Mouse (Mus musculus) lung, embryonic 15.5 days (tissue): Measurements from ENCODE around the gene Spag5. TPM values are rescaled to one million over a fixed set of nuclear protein-coding genes. Genes with fewer than 3 reads are reported as not detected.

Source experiments
- ATAC-seq: fragments of 200-750 bp; cut with Nextera tagmentation; 2 replicates; pipeline ENCODE4 v1.8.0; 2017; ENCODE audit warnings: moderate number of reproducible peaks, borderline replicate concordance; ENCODE audit not compliant: low FRiP score, low TSS enrichment; ENCODE audit errors: extremely low read depth
- H3K27ac ChIP-seq: fragments of 300-500 bp; sonication (generic); 2 replicates; pipeline ENCODE4 v1.5.1; 2015; ENCODE audit warnings: moderate library complexity, mild to moderate bottlenecking, inconsistent platforms
- H3K27me3 ChIP-seq: fragments of 300-500 bp; sonication (generic); 2 replicates; pipeline ENCODE4 v1.6.1; 2015; ENCODE audit warnings: inconsistent platforms
- H3K36me3 ChIP-seq: fragments of 300-500 bp; sonication (generic); 2 replicates; pipeline ENCODE4 v1.6.1; 2015; ENCODE audit warnings: inconsistent platforms
- H3K4me1 ChIP-seq: fragments of 300-500 bp; sonication (generic); 2 replicates; pipeline ENCODE4 v1.6.1; 2015; ENCODE audit warnings: inconsistent platforms
- H3K4me2 ChIP-seq: fragments of 300-500 bp; sonication (generic); 2 replicates; pipeline ENCODE4 v1.6.1; 2015; ENCODE audit warnings: inconsistent platforms, mild to moderate bottlenecking, moderate library complexity
- H3K4me3 ChIP-seq: fragments of 300-500 bp; sonication (generic); 2 replicates; pipeline ENCODE4 v1.5.1; 2015; ENCODE audit warnings: mild to moderate bottlenecking, inconsistent platforms
- H3K9ac ChIP-seq: fragments of 300-500 bp; sonication (generic); 2 replicates; pipeline ENCODE4 v1.6.1; 2015; ENCODE audit warnings: inconsistent platforms
- H3K9me3 ChIP-seq: fragments of 300-500 bp; sonication (generic); 2 replicates; pipeline ENCODE4 v1.6.1; 2016; ENCODE audit warnings: inconsistent platforms
- WGBS: fragments of 180-500 bp; shearing (Covaris S2); methylation state at CpG from one replicate; pipeline ENCODE4 v1.1.7; 2015; 5-methylcytosine and 5-hydroxymethylcytosine counted together
- polyA plus RNA-seq: library from polyadenylated mRNA; unstranded; fragments of >200 nt; fragmentation: Nextera tagmentation; extraction: Ambion mirVana; gene quantifications from 2 replicates; pipeline ENCODE4 v1.2.1, GENCODE M21; 2015

Gene Spag5
- polyA plus RNA-seq, 1 experiment from 2014 or later = 49.9 TPM

GRCm38 (mm10) chr11:78344890-78345715 lies 43.8 kb downstream of the Spag5 start:
- peak overlapping the region; percentile 21; the same call in 1 of the 2 replicates for H3K27ac ChIP-seq
- H3K36me3 ChIP-seq = peaks cover 11% of the 10 kb centered on the region; the same call in 1 of the 2 replicates
- peaks cover 42% of the 10 kb centered on the region for H3K4me1 ChIP-seq
- peak; percentile 19; the same call in 1 of the 2 replicates for ATAC-seq
- H3K27me3 ChIP-seq = no peaks in the 10 kb centered on the region
- H3K9ac ChIP-seq = 0 out of 2 replicates have a peak overlapping the region, but pooled peaks have one; percentile 1
- H3K9me3 ChIP-seq = no peaks in the 10 kb centered on the region
- 47% methylated on average over 8 of the region's 8 CpGs for WGBS
- H3K4me3 ChIP-seq = no peak overlapping the region
- H3K4me2 ChIP-seq = peak overlapping the region; percentile 98

GRCm38 (mm10) chr11:78345801-78346200 lies 44.5 kb downstream of the Spag5 start:
- no peak overlapping the region for H3K27ac ChIP-seq
- H3K9me3 ChIP-seq = no peaks in the 10 kb centered on the region
- no peaks in the 10 kb centered on the region for H3K27me3 ChIP-seq
- no peak overlapping the region for H3K4me2 ChIP-seq
- peaks cover 42% of the 10 kb centered on the region for H3K4me1 ChIP-seq
- H3K36me3 ChIP-seq = peaks cover 10% of the 10 kb centered on the region; the same call in 1 of the 2 replicates
- H3K4me3 ChIP-seq = no peak overlapping the region
- WGBS = 67% methylated on average over 7 of the region's 7 CpGs
- H3K9ac ChIP-seq = no peak overlapping the region
- ATAC-seq = no peak

- no peak for ATAC-seq
- Histone ChIP-seq H3K4me3 (no peak overlapping the region), H3K4me1 (peaks cover 42% of the 10 kb centered on the region), H3K9me3 (no peaks in the 10 kb centered on the region), H3K9ac (no peak overlapping the region), H3K27ac (no peak overlapping the region), H3K36me3 (peaks cover 7% of the 10 kb centered on the region; the same call in 1 of the 2 replicates), H3K4me2 (no peak overlapping the region), H3K27me3 (no peaks in the 10 kb centered on the region)
- 75% methylated on average over 6 of the region's 6 CpGs for WGBS
Measured at GRCm38 (mm10) chr11:78346326-78347069, 45.2 kb downstream of the Spag5 start.

- H3K9me3 ChIP-seq = no peaks in the 10 kb centered on the region
- H3K27ac ChIP-seq = no peak overlapping the region
- 91% methylated on average over 10 of the region's 10 CpGs for WGBS
- H3K36me3 ChIP-seq = peaks cover 7% of the 10 kb centered on the region; the same call in 1 of the 2 replicates
- H3K4me2 ChIP-seq = no peak overlapping the region
- no peak overlapping the region for H3K9ac ChIP-seq
- no peak for ATAC-seq
- H3K4me1 ChIP-seq = peaks cover 42% of the 10 kb centered on the region
- no peaks in the 10 kb centered on the region for H3K27me3 ChIP-seq
- no peak overlapping the region for H3K4me3 ChIP-seq
Measured at GRCm38 (mm10) chr11:78347070-78347754, 45.9 kb downstream of the Spag5 start.

GRCm38 (mm10) chr11:78347908-78348307 lies 46.6 kb downstream of the Spag5 start:
- Histone ChIP-seq H3K9me3 (no peaks in the 10 kb centered on the region), H3K4me2 (no peak overlapping the region), H3K4me3 (no peak overlapping the region), H3K27me3 (no peaks in the 10 kb centered on the region), H3K9ac (no peak overlapping the region), H3K27ac (no peak overlapping the region), H3K4me1 (peaks cover 41% of the 10 kb centered on the region), H3K36me3 (peaks cover 7% of the 10 kb centered on the region; the same call in 1 of the 2 replicates)
- 72% methylated on average over 9 of the region's 9 CpGs for WGBS
- no peak for ATAC-seq

- Histone ChIP-seq H3K36me3 (peaks cover 7% of the 10 kb centered on the region; the same call in 1 of the 2 replicates), H3K4me3 (no peak overlapping the region), H3K4me2 (no peak overlapping the region), H3K9me3 (no peaks in the 10 kb centered on the region), H3K27ac (no peak overlapping the region), H3K9ac (no peak overlapping the region), H3K27me3 (no peaks in the 10 kb centered on the region), H3K4me1 (peaks cover 36% of the 10 kb centered on the region)
- 43% methylated on average over 7 of the region's 7 CpGs for WGBS
- no peak for ATAC-seq
Measured at GRCm38 (mm10) chr11:78348474-78348873, 47.1 kb downstream of the Spag5 start.

- no peak for ATAC-seq
- Histone ChIP-seq H3K4me1 (peaks cover 24% of the 10 kb centered on the region), H3K36me3 (peaks cover 7% of the 10 kb centered on the region; the same call in 1 of the 2 replicates), H3K9me3 (no peaks in the 10 kb centered on the region), H3K27ac (no peak overlapping the region), H3K27me3 (no peaks in the 10 kb centered on the region), H3K4me2 (no peak overlapping the region), H3K9ac (no peak overlapping the region), H3K4me3 (no peak overlapping the region)
- 55% methylated on average over 4 of the region's 4 CpGs for WGBS
Measured at GRCm38 (mm10) chr11:78349441-78350358, 48.4 kb downstream of the Spag5 start.

GRCm38 (mm10) chr11:78353081-78353480 lies 51.8 kb downstream of the Spag5 start:
- Histone ChIP-seq H3K27me3 (no peaks in the 10 kb centered on the region), H3K27ac (no peak overlapping the region), H3K4me1 (peaks cover 6% of the 10 kb centered on the region; the same call in 1 of the 2 replicates), H3K36me3 (peaks cover 6% of the 10 kb centered on the region; the same call in 1 of the 2 replicates), H3K4me3 (no peak overlapping the region), H3K9me3 (no peaks in the 10 kb centered on the region), H3K4me2 (no peak overlapping the region), H3K9ac (no peak overlapping the region)
- no peak for ATAC-seq
- 95% methylated on average over 1 of the region's 1 CpGs for WGBS

GRCm38 (mm10) chr11:78354905-78355304 lies 53.6 kb downstream of the Spag5 start:
- Histone ChIP-seq H3K36me3 (no peaks in the 10 kb centered on the region), H3K4me1 (0 out of 2 replicates have a peak, but pooled peaks cover under 1% of the 10 kb centered on the region), H3K4me2 (no peak overlapping the region), H3K27me3 (no peaks in the 10 kb centered on the region), H3K9me3 (no peaks in the 10 kb centered on the region), H3K27ac (no peak overlapping the region), H3K4me3 (no peak overlapping the region), H3K9ac (no peak overlapping the region)
- 79% methylated on average over 6 of the region's 6 CpGs for WGBS
- no peak for ATAC-seq

GRCm38 (mm10) chr11:78355471-78356238 lies 54.3 kb downstream of the Spag5 start:
- Histone ChIP-seq H3K9ac (no peak overlapping the region), H3K4me3 (no peak overlapping the region), H3K9me3 (no peaks in the 10 kb centered on the region), H3K4me2 (no peak overlapping the region), H3K27ac (no peak overlapping the region), H3K27me3 (no peaks in the 10 kb centered on the region), H3K36me3 (no peaks in the 10 kb centered on the region), H3K4me1 (no peaks in the 10 kb centered on the region)
- no peak for ATAC-seq
- 36% methylated on average over 4 of the region's 4 CpGs for WGBS
